Mouse (Mus musculus) CH12F3 (cell line): ENCODE measurements around the gene Ifit1bl2.
"Not testable (repeated sequence)": the region's sequence is repeated elsewhere in the genome, so short reads cannot be mapped to it uniquely, and the experiment has no call there.

ENCODE experiments used
- in situ Hi-C: fragments of 300-500 bp; cut with MboI; formaldehyde crosslinking; loops from 2 replicates; pipeline ENCODE4 v1.14.3; 2020; ENCODE audit warnings: low sequenced_read_pairs

Gene Ifit1bl2

DNA sequence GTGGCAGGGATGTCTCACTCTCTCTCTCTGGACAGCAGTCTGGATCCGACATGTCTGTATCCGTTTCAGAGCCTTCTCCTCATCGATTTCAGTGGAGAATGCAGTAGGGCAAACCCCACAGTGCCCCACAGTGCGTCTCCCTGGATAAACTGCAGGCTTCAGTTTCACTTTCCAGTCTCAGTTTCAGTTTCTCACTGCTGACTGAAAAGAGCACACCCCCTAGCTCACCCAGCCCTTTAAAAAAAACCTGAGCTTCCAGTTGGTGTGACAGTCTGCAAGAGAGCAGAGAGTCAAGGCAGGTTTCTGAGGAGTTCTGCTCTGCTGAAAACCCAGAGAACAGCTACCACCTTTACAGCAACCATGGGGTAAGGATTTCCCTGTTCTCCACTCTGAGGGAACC lies at the start of gene Ifit1bl2, which contains the start of gene Ifit1:
TSS of gene Ifit1bl2 (minus strand) at position 121 of the 400 bp plus-strand sequence.
TSS of gene Ifit1 (plus strand) at position 249 of the 400 bp plus-strand sequence.
- in situ Hi-C loops: no loop called here

DNA sequence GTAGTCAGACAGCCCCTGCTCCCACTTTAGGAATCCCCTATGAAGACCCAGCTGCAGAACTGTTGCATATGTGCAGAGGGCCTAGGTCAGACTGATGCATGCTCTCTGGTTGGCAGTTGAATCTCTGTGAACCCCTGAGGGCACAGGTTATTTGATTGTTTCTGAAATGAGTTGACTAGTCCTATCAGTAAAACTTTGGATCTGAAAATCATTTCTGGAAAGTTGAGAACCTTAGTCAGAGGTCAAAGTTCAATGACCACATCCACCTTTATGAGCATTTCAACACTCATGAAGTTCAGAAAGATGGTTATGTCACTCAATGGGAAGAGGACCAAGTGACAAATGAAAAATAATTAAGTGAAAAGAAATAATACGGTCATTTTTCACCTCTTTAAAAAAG lies 45.0 kb upstream of the Ifit1bl2 start:
- in situ Hi-C loops: no loop called here

DNA sequence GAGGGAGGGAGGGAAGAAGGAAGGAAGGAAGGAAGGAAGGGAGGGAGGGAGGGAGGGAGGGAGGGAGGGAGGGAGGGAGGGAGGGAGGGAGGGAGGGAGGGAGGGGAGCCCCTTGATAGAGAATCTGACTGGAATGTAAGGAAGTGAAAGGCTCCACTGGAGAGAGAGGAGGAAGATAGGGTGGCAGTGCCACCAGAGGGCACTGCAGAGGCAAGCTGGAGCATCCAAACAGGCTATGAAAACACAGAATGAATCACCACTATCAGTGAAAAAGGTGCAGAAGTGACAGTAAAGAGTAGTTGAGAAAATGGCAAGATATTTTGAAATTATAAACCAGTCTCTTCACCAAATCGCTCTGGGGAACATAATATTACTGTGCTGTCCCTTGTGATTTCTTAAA lies 44.3 kb upstream of the Ifit1bl2 start:
- in situ Hi-C loops: no loop called here

DNA sequence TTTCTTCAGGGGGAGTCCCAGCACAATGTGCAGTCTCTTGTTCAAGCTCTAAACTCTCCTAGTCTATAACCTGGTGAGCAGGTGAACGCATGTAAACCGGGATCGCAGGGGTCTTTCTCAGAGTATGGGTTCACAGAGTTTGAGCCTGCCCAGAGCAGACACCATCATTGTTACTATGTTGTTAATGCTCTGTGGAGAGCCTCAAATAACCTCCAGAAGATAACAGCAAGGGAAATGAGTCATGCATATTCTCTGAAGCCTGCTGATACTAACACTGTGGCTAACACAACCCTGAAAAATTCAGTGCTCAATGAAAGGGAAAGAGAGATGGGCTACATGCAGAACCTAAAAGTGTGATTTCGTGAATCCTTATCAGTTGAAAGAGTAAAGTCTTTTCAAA lies 37.9 kb upstream of the Ifit1bl2 start:
- in situ Hi-C loops: no loop called here

DNA sequence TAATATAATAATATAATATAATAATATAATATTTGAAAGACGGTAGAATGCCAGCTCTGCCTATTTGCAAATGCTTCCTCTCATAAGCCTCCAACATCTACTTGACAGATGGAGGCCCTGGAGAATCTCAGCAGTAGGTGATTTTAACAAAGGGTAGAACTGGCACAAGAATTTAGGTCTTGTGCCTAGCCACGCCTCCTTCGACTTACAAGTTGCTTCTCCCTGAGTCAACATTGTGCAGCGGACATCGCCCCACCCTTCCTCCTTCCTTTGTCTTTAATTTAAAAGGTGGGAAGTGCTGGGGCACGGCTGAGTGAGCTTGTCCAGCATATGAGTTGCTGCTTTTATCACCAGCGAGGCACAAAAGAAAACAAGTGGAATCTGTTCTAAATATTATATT lies 32.9 kb upstream of the Ifit1bl2 start:
- in situ Hi-C loops: loop anchor here (25.0 kb wide), 1 partner anchor 336 kb away; no protein-coding TSS in a partner anchor

DNA sequence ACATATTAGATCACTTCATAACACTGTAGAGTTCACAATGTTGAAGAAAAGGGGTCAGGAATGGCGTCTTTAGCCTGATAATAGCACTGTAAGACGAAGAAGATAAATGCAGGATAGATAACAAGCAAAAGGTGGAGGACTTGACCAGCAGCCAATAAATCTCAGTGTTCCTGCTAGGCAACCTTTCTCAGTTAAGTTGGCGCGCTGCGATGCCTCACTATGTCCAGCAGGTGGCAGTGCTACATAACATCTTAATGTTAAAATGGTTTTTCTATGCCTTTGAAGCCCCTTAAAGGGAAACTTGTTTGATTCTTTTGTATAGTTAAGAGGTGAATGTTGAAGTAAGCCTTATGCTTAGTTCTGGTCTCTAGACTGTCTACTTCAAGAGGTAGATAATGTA lies 25.6 kb upstream of the Ifit1bl2 start:
- in situ Hi-C loops: loop anchor here (25.0 kb wide), 1 partner anchor 329 kb away; no protein-coding TSS in a partner anchor

DNA sequence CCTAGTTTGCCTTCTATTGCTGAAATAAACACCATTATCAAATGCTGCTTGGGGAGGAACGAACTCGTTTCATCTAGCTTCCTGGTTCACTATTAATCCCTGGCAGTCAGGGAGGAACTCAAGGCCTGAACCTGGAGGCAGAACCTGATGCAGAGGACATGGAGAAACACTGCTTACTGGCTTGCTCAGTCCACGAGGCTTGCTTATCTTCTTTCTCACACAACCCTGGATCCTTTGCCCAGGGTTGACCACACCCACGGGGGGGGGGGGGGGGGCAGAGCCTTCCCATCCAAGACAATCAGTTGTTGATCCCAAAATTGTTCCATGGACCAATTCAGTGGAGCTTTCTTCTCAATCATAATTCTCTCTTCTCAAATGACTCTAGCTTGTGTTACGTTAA lies 22.2 kb upstream of the Ifit1bl2 start:
- in situ Hi-C loops: loop anchor here (25.0 kb wide), 1 partner anchor 325 kb away; no protein-coding TSS in a partner anchor

DNA sequence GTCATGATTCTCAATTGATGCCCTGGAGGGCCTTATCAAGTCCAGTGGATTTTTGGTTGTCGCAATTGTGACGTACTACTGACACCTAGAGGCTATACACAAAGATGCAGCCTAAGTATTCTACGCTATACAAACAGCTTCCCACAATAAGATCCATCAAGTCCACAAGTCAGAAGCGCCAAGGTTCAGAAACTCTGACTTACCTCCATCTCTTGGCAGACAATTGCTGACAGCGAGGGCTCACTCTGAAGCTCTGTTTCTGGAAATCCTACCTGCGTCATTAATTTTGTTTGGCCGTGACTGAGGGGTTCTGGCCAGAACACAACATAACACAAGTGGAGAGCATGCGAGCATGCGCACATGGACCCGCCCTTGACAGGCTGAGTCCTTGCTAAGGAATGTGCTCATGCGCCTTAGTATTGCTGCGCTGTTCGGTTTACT lies 21.5 kb upstream of the Ifit1bl2 start:
- in situ Hi-C loops: loop anchor here (25.0 kb wide), 1 partner anchor 325 kb away; no protein-coding TSS in a partner anchor

DNA sequence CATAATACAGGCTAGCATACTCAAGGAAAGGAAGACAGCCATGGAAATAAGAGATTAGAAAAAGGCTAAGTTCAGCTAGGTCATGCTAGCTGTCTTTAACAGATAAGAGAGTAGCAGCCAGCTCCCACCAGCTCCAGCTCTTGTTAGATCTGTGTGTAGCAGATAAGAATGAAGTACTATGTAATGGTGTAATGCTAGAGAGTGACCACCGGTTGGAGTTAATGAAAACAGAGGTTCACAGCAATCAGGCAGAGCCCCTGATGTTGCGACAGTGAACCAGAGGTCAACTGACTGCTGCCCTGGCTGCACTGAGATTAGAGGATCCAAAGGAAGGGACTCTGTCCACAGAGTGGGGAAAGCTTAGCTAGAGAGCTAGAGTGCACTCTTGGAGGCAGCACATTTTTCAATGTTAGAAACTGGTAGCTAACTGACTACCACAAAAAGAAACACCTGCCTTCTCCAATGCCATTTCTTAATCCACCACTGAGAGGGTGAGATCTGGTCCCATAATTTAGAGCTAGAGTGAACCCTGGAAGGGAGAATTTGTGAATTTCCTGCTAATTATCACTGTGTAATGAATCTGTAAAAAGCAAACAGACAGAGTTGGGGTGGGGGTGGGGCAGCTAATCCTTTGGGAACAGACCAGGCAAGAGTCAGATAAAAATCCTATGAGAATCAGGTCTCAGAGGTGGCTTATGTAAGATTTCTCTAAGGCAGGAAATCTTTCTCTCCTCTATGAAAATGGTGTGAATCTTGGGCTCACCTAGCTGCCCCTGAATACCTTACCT lies 16.2 kb upstream of the Ifit1bl2 start:
- in situ Hi-C loops: loop anchor here (25.0 kb wide), 1 partner anchor 319 kb away; no protein-coding TSS in a partner anchor

DNA sequence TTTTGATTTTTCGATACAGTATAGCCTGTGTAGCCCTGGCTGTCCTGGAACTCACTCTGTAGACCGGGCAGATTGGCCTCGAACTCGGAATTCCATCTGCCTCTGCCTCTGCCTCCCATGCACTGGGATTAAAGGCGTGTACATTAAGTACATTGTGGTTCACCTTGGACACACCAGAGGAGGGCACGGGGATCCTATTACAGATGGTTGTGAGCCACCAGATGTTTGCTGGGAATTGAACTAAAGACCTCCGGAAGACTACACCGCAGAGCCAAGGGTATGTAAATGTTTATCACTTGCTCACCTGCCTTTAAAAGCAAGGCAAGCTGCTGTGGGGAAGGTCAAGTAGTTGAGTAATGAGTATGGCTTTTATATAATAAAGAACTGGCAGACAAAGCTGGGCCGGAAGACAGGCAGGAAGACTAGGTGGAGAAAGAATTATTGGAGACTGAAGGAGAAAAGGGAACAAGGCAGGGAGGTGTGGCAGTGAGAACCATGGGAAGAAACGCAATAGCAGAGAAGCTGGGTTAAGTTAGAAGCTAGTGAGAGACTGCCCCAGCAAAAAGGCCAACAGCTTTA lies 14.8 kb upstream of the Ifit1bl2 start:
- in situ Hi-C loops: loop anchor here (25.0 kb wide), 1 partner anchor 318 kb away; no protein-coding TSS in a partner anchor

DNA sequence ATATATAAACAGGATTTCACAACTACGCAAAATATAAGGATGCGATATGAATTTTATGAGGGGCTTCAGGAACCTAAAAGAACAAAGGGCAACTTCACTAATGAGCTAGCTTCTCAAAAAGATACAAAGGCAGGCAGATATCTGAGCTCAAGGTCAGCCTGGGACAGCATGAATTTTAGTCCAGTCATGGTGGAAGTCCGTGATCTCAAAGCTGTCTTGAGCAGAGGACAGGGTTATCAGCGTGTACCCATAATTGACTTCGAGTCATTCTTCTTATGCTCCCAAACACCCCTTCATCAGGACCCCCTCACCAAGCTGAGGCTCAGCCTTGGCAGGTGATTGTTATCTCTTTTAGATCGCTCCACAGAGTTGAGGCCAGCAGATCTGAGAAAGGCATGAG lies 10.5 kb upstream of the Ifit1bl2 start:
- in situ Hi-C loops: loop anchor here (25.0 kb wide), 1 partner anchor 314 kb away; no protein-coding TSS in a partner anchor

DNA sequence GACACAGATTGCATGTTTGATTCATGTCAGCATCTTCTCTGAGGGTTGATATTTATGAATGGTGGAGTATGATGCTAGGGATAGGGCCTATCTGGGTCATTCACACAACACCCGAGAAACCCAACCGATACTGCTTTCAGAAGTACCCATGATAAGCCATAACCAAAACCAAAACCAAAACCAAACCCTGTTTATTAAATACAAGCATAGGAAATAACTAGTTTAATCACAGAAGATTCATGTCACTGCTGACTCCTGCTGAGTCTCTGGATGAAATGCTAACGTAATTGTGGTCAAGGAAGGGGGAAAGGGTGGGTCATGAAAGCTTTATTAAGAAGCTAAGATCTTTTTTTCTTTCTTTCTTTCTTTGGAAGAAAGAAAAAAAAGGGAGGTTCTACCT lies 9.7 kb upstream of the Ifit1bl2 start:
- in situ Hi-C loops: loop anchor here (25.0 kb wide), 1 partner anchor 313 kb away; no protein-coding TSS in a partner anchor

DNA sequence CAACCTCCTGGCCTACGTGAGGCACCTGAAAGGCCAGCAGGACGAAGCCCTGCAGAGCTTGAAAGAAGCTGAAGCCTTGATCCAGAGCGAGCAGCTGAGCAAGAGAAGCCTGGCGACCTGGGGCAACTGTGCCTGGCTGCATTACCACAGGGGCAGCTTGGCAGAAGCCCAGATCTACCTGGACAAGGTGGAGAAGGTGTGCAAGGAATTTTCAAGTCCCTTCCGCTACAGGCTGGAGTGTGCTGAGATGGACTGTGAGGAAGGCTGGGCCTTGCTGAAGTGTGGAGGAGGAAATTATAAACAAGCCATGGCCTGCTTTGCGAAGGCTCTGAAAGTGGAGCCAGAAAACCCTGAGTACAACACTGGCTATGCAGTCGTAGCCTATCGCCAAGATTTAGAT lies 7.1 kb upstream of the Ifit1bl2 start:
- in situ Hi-C loops: not testable (repeated sequence)

DNA sequence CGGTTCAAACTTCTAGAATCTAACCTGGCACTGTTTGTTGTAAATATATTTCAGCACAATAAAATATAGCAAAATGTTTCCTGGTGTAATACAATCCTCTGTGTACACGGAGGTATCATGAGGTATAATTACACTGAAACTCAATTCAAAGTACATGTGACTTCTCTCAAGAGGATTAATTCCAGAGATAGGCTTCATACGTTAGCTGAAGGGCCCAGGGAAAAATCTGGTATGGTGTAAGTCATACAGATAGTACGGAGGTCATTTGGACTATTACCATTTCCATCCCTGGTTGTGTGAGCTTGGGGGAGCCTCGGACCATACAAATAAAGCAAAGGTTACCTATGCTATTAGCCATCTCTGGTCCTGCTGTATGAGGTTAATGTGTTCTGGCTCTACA lies 2.1 kb upstream of the Ifit1bl2 start:
- in situ Hi-C loops: no loop called here

DNA sequence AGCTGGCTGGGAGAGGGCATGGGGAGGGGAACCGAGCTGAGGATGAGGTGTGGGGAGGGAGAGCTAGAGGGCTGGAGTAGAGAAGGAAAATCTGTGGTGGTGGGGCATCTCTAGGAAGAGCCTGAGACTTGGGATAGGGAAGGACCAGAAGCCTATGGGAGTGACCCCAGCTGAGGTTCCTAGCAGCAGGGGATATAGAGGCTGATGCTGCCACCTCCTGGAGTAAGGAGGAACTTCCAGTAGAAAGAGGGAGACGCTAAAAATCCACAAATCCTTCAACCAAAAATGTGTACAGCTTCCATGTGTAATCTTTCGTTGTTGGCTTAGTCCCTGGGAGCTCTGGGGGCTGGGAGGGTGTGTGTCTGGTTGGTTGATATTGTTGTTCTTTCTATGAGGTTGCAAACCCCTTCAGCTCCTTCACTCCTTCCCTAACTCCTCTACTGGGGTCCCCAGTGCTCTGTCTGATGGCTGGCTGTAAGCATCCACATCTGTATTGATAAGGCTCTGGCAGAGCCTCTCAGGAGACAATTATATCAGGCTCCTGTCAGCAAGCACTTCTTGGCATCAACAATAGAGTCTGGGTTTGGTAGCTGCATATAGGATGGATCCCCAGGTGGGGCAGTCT lies 3.5 kb downstream of the Ifit1bl2 start:
- in situ Hi-C loops: no loop called here

DNA sequence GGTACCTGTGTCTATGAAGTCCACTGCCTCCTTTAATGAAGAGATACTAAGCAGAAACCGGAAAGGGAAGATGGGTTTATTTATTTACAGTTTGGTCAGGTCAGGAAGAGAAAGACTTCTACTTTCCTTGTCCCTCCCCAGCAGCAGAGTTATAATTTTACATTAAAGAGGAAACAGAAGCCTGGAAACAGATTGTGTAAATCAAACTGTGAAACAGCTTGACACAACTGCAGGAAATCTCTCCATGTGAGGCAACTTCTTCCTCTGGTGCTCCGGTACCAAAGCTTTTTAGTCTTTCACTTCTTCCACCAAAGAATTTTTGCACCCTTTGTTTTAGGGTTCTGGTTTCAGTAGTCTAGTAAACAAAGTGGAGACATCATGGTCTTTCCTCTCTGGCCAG lies 7.1 kb downstream of the Ifit1bl2 start:
- in situ Hi-C loops: no loop called here

DNA sequence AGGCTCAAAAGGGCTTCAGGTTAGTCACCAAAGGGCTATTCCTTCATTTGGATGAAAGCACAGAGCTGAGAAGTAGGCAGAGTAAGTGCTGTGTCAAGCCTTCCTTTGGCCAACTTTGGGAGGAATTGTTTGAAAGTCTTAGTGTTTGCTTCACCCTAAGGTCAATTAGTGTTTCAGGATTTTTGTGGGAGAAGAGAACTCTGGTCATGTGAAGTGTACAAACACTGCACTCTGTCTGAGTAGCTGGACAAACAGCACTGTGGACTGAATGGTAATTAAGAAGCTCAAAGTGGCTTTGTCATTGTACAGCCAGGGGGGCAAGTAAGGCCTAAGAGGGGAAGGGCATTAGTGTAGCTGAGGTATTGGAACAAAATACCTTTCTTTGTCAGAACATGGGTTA lies 9.1 kb downstream of the Ifit1bl2 start:
- in situ Hi-C loops: no loop called here

DNA sequence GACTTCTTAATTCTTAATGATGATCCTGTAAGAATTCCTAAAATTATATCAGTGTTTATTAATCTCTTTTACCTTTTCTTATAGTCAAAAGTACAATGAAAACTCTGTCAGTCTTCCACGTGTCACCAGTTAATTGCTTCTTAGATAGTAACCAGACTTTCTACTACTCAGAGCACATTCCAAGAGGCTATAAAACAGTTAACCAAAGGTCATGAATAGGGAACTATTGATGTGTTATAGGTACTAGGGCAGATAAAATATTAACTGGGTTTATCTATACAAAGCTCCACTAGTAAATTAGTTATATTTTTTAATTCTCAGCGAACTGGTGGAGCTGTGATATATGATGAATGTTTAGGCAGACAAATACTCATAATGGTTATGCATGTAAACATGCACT lies 13.0 kb downstream of the Ifit1bl2 start:
- in situ Hi-C loops: no loop called here

DNA sequence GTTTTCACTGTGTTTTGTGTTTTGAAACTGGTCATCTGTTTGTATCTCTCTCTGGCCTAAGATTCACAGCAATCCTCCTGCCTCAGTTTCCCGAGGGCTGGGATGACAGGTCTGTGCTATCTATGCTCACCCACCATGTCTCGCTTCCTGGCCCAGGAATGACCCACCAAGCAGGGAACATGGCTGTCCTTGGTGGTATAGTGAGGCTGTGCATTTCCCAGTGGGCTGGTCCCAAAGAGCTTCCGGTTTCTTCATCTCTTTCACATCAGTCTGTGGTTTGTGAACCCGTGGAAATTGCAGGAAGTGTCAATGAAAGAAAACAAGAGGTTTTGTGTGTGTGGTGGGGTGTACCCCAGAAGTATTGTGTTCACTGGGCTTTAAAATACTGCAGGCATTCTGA lies 15.9 kb downstream of the Ifit1bl2 start:
- in situ Hi-C loops: no loop called here

DNA sequence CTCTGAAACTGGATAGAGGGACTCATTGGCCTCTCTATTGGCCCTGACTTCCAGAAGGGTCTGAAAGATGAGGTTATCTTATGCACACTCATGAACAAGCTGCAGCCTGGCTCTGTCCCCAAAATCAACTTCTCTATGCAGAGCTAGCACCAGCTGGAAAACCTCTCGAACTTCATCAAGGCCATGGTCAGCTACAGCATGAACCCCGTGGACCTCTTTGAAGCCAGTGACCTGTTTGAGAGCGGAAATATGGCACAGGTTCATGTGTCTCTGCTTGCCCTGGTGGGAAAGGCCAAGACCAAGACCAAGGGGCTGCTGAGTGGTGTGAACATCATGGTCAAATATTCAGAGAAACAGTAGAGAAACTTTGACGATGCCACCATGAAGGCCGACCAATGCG lies 16.8 kb downstream of the Ifit1bl2 start:
- in situ Hi-C loops: no loop called here

DNA sequence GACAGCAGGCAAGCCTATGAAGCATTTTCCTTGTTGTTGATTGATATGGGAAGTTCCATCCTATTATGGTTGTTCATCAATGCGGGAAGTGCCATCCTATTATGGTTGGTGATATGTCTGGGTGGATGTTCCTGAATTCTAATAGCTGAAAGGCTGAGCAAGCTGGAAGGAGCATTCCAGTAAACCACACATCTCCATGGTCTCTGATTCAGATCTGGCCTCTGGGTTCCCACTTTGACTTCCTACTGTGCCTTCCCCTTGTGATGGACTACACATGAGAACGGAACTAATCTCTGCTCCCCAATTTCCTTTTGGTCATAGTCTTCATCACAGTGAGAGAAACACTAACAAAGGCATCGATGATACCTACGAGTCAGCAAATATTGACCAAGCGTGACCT lies 19.7 kb downstream of the Ifit1bl2 start:
- in situ Hi-C loops: no loop called here
